Mouse (Mus musculus): ENCODE measurements around the gene Hoxd8.

The Hoxd8 gene

DNA sequence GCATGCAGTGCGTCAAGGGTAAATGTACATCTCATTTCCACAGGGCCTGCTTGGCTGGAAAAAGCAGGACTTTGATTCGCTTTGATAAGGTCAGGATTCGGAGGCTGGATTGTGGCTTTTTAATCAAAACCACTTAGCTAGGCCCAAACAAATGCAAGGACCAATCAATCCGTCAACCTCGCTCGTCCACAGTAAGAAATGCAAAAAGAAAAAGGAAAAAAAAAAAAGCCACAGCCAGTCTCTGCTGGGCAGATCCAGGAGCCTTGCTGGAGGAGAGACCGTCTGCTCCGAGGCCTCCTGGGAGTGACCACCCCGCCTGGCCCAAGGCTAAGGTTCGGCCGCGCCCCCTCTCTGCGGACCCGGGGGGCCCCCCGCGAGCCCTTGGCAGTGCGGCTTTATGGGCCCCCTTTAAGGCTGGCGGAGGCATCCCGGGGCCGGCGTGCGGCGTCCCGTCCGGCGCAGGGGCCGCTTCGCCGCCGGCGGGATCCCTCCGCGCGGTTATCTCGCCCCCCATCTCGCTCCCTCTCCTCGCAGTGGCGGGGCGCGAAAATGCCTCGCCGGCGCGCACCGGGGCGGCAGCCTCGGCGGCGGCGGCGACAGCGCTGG is at the start of gene Hoxd8:
TSS of gene Hoxd8 (plus strand) at position 223 of the 606 bp plus-strand sequence.
- DNase-seq (ENCODE audit: low spot score in 2 of 2) = no peak

GRCm38 (mm10) chr2:74654743-74655419 is 49.5 kb upstream of the Hoxd8 start:
- DNase-seq (ENCODE audit: low spot score in 2 of 2) = no peak

DNA sequence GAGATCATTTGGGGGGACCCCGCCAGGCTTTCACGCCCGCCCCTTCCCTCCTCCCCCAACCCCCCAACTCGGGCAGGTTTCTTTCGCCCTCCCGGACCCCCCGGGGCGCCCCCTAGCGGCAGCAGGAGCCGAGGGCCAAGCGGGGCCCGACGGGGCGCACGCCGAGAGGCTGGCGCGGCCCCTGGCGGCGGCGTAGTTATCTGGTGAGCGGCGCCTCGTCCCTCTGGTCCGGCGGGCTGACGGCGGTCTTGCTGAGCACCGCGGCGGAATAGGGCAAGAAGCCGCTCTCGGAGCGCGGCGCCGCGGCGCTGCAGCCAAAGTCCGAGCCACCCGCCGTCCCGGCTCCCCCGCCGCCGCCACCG is 49.0 kb upstream of the Hoxd8 start:
- DNase-seq (ENCODE audit: low spot score in 2 of 2) = no peak

DNA sequence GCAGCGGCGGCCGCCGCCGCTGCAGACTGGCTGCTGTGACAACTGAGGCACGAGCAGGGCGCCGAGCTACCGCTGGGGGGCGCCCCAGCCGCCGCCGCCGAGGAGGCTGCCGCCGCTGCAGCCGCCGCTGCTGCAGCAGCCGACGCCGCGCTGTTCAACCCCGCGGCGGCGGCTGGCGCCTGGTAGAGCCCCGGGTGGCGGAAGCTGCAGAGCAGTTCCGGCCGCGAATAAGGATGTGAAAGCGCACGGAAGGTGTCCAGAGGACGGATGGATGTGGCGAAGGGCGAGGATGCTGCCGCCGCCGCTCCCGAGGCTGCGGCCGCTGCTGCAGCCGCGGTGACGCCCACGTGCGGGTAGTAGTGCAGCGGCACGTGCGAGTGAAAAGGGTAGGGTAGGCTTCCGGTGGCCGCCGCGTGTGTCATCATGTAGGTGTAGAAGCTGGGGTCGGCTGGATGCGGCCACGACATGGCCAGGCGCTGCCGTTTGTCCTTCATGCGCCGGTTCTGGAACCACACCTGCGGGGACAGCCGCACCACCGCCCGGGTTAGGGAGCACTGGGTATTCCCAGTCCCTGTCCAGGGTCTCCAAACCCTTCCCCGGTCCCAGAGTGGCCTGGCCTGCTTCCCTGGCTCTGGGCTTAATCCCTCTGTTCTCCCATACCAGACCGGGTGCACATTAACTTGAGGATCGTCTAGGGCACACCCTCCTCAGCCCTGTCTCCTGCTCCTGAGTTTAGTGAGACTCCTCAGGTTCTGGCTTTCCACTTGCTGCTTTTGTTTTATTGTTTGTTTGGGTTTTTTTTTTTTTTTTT is 48.4 kb upstream of the Hoxd8 start:
- DNase-seq (ENCODE audit: low spot score in 2 of 2) = no peak

DNA sequence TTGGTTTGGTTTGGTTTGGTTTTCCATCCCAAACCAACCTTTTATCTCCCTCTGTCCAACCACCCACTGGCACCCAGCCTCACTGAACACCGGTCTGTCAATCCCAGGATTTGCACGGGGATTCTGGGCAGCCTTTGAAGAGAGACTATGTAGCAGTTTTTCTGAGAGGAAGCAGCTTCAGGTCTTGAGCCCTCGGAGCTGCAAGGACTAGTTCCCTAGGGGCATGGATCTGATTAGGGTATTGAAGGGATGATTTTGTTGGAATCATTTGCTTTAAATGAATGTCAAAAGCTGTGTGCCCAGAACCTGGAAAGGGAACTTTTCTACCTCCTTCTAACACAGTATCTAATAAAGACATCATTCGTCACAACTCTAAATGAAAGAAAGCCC is 47.8 kb upstream of the Hoxd8 start:
- DNase-seq (ENCODE audit: low spot score in 2 of 2) = no peak

GRCm38 (mm10) chr2:74657251-74658023 is 47.0 kb upstream of the Hoxd8 start:
- no peak for DNase-seq (ENCODE audit: low spot score in 2 of 2)

- DNase-seq (ENCODE audit: low spot score in 2 of 2) = no peak
Measured at GRCm38 (mm10) chr2:74658024-74658666, 46.3 kb upstream of the Hoxd8 start.

DNA sequence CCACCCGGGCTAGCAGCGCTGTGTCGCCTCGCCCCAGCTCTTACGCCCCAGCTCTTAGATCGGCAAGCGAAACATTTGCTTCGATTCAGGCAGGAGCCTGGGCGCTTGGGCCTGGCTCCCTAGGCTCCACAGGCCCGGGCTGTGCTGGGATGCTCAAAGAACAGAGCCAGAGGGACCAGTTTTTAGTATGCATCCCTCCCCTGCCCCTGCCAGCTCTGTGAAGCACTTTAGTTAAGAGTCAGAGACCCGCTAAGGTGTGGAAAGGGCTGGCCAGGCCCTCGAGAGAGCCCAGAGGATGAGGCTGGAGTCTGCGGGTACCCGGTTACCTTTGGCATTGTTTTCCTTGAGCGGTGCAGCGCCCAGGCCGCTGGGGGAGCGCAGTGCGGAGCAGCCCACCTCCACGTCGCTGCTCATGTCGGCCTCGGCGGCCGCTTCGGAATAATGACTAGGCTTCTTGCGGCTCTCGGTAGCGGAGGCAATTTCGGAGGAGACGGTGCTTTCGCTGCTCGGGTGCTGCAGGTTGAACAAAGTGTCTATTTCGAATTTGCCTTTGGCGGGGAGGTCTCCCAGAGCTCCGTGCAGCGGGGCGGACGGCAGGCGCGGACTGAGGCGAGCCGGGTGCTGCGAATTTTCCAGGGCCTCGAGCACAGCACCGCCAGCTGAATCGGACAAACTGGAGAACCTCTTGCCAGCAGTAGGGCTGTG is 45.6 kb upstream of the Hoxd8 start:
- no peak for DNase-seq (ENCODE audit: low spot score in 2 of 2)

DNA sequence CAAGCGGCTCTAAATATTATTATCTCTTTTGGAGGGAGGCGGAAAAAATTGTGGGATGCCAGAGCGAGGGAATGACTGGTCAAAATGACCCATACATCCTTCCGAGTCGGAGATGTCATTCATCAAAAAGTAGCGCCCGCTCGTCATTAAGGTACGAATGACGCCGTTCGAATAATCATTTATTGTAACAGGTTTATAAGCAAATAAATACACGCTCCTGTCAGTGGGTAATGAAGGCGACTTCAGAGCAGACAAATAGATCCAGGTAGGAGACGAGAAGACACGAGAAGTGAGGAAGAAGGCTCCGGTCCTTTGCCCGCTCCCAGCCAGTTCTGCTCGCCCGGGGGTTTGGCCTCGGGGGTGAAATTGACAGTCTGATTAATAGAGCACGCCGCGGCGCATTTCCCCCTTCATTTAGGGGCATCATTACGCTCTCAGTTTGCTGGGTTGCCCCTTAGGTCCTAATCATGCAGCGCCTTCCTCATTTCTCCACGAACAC is 44.9 kb upstream of the Hoxd8 start, which contains the start of gene Evx2:
TSS of gene Evx2 (minus strand) at position 51 of the 499 bp plus-strand sequence.
- DNase-seq (ENCODE audit: low spot score in 2 of 2) = no peak

DNA sequence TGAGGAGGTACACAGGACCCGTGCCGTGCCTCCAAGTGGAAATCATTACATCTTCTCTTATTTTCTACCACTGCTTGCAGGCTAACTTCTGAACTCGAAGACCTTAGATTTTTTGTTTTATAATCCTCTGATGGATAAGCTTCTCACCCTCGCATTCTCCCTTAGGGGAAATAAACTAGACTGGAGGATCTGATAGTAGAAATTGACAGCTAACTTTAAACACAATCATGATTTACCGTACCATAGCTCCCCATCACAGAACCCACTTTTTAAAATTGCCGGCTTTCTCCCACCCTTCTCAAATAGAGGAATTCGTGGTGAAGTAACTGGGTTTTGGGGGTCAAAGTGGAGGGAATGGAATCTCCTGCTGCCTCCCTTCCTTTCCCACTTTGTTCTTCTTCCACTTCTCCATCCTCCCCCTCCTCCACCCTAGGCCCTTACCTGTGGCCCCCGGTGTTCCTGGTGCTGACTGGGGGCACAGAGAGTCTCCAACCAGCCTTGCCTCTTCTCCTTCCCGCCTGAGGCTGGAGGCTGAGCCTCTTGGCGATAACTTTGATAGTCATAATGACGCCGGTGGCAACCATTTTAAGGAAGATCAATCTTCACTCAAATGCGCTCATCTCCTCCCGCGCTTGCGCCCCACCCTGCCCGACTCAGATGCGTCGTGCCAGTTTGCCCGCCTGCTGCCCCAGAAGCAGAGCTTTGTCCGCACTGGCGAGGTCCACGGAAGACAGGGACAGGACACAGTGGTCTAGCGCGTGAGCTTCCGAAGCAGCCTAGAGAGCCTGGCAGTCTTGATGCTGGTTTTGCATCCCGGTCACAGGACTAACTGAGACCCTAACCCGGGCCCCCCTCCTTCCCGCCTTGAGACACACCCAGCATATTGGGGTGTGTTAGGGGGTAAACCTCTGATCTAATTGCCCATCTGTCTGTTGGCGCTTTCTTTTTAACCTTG is 43.7 kb upstream of the Hoxd8 start:
- DNase-seq (ENCODE audit: low spot score in 2 of 2) = no peak

DNA sequence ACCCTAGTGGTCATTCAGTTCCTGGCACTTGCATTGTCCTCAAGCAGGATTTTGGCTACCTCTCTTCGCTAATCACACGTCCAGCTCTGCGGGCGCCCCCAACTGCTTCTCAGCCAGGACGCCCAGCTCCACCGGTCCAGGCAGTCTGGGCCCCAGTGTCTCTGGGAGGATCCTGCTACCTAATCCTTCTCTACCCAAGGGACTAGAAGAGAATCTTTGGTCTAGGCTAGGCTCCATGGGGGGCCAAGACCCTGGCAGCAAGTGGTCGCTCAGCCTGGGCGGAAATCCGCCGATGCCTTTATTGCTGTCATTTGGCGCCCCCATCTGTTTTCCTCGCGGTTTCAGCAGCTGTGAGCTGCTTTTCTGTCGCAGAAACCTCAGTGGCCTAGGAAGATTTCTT is 42.7 kb upstream of the Hoxd8 start:
- DNase-seq (ENCODE audit: low spot score in 2 of 2) = no peak

GRCm38 (mm10) chr2:74663291-74663925 is 41.0 kb upstream of the Hoxd8 start:
- DNase-seq (ENCODE audit: low spot score in 2 of 2) = no peak

DNA sequence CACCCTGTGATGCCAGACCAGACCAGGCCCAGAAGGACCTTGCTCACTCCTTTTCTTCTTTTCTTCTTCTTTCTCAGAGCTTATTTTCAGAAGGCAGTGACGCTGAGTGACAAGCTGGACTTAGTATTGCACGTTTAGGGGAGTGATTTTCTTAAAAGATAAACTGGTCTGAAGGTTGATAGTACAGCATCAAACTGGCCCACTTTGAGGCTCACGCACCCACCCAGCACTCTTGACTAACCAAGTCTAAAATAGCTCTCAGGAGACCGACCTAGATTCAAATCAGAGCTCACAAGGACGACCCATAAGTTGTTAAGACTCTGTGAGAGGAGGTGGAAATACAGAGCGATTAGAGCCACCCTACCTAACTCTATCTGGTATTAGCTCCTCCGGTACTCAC is 38.0 kb upstream of the Hoxd8 start:
- DNase-seq (ENCODE audit: low spot score in 2 of 2) = no peak

- DNase-seq (ENCODE audit: low spot score in 2 of 2) = no peak
Measured at GRCm38 (mm10) chr2:74667191-74667841, 37.1 kb upstream of the Hoxd8 start.

- no peak for DNase-seq (ENCODE audit: low spot score in 2 of 2)
Measured at GRCm38 (mm10) chr2:74667842-74668357, 36.5 kb upstream of the Hoxd8 start, which contains the start of gene Hoxd13. Gene Hoxd13, plus strand, starts transcription at chr2:74668310.

DNA sequence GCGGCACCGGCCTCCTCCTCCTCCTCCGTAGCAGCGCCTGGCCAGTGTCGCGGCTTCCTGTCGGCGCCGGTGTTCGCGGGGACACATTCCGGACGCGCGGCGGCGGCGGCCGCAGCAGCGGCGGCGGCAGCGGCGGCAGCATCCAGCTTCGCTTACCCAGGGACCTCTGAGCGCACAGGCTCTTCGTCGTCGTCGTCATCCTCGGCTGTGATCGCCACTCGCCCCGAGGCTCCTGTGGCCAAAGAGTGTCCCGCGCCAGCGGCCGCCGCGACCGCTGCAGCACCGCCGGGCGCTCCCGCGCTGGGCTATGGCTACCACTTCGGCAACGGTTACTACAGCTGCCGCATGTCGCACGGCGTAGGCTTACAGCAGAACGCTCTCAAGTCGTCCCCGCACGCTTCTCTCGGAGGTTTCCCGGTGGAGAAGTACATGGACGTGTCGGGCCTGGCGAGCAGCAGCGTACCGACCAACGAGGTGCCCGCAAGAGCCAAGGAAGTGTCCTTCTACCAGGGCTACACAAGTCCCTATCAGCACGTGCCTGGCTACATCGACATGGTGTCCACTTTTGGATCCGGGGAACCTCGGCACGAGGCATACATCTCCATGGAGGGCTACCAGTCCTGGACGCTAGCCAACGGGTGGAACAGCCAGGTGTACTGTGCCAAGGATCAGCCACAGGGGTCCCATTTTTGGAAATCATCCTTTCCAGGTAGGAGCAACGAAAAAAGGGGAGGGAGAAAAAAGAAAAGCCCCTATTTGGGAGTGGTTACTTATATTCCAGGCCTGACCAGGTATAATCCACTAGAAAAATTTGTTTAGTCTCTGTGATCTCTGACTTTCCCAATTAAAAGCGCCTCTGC is 35.8 kb upstream of the Hoxd8 start:
- DNase-seq (ENCODE audit: low spot score in 2 of 2) = no peak

DNA sequence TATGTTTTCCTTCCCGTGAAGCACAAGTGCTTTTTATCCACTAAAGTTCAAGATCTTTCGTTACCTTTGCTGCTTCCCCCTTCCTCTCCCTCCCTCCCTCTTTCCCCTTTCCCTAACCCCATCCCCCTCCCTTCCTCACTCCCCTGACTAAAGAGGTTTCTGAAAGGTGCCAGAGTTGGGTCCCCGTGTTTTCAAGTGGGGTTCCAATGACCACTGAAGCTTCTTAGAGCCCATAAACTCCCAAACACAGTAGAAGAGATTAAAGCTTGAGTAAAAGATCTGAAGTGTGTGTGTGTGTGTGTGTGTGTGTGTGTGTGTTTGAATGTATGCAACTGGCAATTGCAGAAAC is 35.2 kb upstream of the Hoxd8 start:
- DNase-seq (ENCODE audit: low spot score in 2 of 2) = no peak
